Mouse (Mus musculus): Measurements from ENCODE around the gene Spata17. TPM values are rescaled to one million over a fixed set of nuclear protein-coding genes. Genes with fewer than 3 reads are reported as not detected.

The Spata17 gene
- polyA plus RNA-seq, 1 experiment, result 0.19 TPM

DNA sequence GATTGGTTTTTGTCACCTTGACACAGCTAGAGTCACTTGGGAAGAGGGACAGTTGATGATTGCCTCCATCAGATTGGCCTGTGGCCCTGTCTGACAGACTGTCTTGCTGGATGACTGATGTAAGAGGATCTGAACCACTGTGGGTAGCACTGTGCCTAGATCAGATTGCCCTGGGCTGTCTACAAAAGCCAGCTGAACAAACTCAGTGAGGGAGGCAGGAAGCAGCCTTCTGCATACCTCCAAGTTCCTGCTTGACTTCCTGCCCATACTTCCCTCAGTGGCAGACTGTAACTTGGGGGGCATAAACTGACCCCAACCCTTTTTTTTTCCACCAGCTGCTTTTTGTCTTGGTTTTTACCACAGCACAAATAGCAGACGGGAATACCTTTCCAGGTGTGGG is 199.6 kb downstream of the Spata17 start:
- 86% methylated on average over 1 of the region's 1 CpGs for WGBS
- DNase-seq (ENCODE audit: low read depth, low spot score), result no peak

DNA sequence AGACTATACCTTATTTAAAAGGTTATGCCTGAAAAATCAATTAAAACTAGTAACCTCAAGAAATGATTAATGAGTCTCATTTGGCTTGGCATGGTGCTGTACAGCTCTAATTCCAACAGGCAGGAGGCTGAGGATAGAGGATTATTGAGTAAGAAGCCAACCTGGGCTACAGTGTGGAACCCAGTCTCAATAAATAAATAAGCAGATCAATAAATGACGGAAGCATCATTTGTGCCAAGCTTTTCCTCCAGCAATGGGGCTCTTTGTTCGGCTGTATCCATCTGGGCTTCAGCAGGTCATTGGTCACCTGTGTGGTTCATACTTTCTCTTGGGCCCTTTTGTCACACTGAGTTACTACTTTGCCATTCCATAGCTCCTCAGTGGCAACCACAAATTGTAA is 201.1 kb downstream of the Spata17 start:
- WGBS, result 85% methylated on average over 2 of the region's 2 CpGs
- DNase-seq (ENCODE audit: low read depth, low spot score), result no peak

DNA sequence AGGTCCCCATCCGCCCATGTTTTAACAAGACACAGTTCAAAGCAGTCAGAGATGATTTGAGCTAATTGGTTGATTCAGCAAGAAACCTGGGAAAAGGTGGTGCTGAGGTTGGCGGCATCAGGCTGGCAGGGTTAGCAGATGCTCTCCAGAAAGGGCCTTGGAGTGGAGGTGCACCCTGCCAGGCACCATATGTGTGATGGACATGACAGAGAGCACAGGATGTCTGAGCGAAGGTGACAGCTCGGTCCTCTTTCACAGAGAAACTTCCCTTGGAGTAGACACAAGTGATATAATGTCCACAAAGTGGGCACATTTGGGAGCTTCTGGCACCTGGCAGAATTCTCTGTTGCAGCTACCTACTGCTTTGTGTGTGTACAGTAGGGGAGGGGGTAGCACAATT is 203.7 kb downstream of the Spata17 start:
- no peak for DNase-seq (ENCODE audit: low read depth, low spot score)
- 89% methylated on average over 4 of the region's 4 CpGs for WGBS

DNA sequence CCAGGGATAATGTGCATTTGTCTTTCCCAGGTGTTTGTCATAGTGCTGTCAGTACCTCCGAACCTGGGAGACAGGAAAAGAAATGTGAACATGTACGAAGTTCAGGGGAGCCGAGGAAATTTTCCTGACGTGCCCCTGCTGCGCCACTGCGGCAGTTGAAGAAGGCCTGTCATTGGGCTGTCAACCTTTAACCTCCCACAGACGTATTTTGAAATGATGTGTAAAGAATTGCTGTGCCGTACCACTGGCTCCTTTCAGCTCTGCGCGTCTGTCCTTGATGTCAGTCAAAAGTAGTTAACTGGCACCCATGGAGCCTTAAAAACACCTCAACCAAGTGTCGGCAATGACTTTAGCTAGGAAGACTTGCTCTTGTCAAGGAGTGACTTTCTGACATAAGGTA is 205.2 kb downstream of the Spata17 start:
- no peak for DNase-seq (ENCODE audit: low read depth, low spot score)
- 88% methylated on average over 11 of the region's 11 CpGs for WGBS

DNA sequence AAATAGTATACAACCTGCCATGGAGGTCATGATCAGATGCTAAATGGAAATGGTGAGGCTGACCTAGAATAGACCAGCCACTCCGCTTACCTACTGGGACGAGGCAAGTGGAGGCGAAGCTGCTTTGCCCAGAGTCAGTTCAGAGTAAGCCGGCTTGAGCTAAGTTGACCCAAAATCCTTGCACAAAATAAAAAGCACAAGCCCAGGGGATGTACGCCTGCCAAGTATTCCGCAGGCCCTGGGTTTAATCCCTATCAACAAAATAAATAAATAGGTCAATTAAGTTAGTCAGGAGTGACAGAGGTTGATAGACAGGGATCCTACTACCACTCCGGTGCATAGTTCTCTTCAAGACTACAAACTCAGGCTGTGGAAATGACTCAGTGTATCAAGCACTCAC is 207.0 kb downstream of the Spata17 start:
- WGBS, result 88% methylated on average over 7 of the region's 7 CpGs
- DNase-seq (ENCODE audit: low read depth, low spot score), result no peak

DNA sequence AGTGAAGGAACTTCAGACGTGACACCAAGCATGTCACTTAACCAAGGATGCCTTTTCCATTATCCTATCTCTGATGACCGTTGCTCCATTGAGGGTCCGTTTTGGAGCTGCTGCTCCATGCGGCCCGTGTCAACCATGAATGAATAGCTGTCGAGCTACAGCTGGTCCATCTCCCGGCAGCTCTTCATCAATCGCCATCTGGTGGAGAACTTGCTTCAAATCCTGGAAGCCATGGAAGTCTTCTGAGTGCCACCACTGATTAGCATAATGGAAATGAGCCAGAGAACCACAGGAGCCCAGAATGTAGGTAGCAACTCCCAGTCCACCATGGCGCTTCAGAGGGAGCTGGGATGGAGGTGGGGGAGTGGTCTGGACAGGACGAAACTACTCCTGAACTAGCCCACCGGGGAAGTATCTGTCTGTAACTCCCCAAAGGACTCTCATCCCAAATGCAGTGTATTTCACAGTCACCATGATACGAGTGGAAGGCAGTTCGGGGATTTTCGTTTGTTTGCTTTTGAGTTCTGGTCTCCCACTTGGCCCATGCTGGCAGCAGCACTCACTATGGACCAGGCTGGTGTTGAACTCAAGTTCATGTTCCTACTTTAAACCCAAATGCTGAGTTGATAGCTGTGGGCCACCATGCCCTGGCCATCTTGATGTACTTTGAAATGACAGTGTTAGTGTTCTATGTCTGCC is 208.9 kb downstream of the Spata17 start:
- WGBS, result 92% methylated on average over 14 of the region's 14 CpGs
- no peak for DNase-seq (ENCODE audit: low read depth, low spot score)

DNA sequence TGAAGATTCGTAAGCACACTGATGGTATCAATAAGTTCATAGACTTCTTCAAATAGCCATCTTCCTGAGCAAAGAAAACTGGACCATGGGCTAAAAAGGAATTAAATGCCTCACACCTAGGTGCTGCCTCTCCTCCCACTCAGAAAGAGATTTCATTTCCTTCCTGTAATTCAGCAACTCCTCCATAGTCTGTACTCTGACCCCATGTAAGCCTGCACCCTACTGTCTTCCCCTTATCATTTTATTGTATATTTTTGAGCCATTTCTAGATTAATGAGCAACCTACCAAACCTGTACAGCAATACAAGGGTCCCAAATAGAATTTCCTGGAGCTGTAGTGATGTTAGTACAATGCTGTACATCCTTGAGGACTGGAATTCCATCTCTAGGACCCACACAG is 211.0 kb downstream of the Spata17 start:
- 84% methylated on average over 1 of the region's 1 CpGs for WGBS
- no peak for DNase-seq (ENCODE audit: low read depth, low spot score)

DNA sequence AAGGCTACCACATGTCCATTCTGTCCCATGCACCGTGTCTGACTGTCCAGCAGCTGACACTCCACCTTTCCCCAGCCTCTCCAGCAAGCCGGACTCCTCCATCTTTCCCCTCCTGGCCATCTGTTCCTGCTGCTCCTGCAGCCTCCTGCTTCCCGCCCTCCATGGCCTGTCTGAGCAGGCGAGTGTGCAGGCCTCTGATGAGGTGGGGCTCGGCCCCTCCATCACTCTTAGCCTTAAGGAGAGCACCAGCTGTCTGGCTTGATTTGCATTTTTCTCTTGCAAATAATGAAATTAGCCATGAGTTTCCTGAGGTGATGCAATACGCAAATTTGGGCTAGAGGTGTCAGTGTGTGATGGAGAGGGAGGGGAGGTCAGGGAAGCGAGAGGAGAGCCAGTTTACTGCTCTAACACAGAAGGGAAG is 211.8 kb downstream of the Spata17 start:
- 77% methylated on average over 7 of the region's 7 CpGs for WGBS
- no peak for DNase-seq (ENCODE audit: low read depth, low spot score)

DNA sequence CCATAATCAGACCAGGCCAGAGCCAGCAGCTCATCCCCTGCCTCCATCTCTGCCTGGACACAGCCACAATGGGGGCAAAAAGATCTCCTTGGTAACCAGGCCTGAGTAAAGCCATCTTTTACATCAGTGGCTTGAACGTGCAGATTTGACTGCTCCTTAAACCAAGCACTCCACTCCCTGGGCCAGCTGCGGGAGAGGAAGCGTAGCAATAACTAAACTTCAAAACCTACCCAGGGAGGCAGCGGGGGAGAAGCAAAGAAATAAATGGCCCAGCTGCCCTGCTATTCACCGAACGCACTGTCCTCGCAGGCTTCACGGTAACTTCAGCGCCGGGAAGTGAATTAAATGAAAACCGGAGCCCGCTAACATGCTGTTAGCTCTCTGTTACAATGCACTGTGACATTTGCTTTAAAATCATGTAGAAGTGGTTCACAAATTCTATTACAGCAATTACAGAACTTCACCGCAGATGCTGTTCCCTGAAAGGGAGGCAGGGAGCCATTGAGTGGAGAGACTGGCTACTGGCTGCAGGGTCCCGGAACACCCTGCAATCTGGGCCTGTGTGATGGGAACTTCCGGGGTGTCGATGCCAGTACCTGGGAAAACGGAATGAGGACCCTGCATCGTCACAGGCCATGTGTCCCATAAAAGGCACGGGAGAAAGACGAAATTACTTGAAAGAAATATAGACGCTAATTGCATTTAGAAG is 217.5 kb downstream of the Spata17 start:
- no peak for DNase-seq (ENCODE audit: low read depth, low spot score)
- 87% methylated on average over 21 of the region's 21 CpGs for WGBS

Other genes with a start within 250 kb of the Spata17 start
- not detected in 2 replicates for gene D1Pas1, start 248.0 kb downstream of the Spata17 start, polyA plus RNA-seq (2012; rRNA removed)
- gene Gpatch2, start within 50 bp of the Spata17 start, polyA plus RNA-seq (2012; rRNA removed), result 7.9 and 12.2 TPM in 2 replicates